Mouse (Mus musculus) heart, postnatal 0 days (tissue): Measurements from ENCODE around the gene Mamdc2. TPM values are rescaled to one million over a fixed set of nuclear protein-coding genes. Genes with fewer than 3 reads are reported as not detected.

Experiments
- ATAC-seq: fragments of 200-750 bp; cut with Nextera tagmentation; 2 replicates; pipeline ENCODE4 v1.8.0; 2017; ENCODE audit warnings: low read depth, moderate number of reproducible peaks, moderate library complexity; ENCODE audit not compliant: insufficient read depth
- DNase-seq: peaks from one replicate; pipeline ENCODE4 v3.0.0-alpha.2; 2016; ENCODE audit warnings: low spot score
- H3K27ac ChIP-seq: fragments of 300-500 bp; sonication (generic); 2 replicates; pipeline ENCODE4 v1.5.1; 2014; ENCODE audit warnings: low read depth, mild to moderate bottlenecking
- H3K27me3 ChIP-seq: fragments of 300-500 bp; sonication (generic); 2 replicates; pipeline ENCODE4 v1.6.1; 2014; ENCODE audit warnings: low read length, mixed read lengths; ENCODE audit not compliant: control insufficient read depth, insufficient read depth
- H3K36me3 ChIP-seq: fragments of 300-500 bp; sonication (generic); replicated peaks from 2 replicates; pipeline ENCODE4 v1.6.1; 2014; ENCODE audit warnings: low read length, mixed read lengths; ENCODE audit not compliant: control insufficient read depth, insufficient read depth
- H3K4me1 ChIP-seq: fragments of 300-500 bp; sonication (generic); 2 replicates; pipeline ENCODE4 v1.6.1; 2014; ENCODE audit warnings: antibody characterized with exemption; ENCODE audit not compliant: control insufficient read depth, insufficient read depth
- H3K4me2 ChIP-seq: fragments of 300-500 bp; sonication (generic); 2 replicates; pipeline ENCODE4 v1.6.1; 2014; ENCODE audit warnings: low read depth, mild to moderate bottlenecking, low read length, moderate library complexity
- H3K4me3 ChIP-seq: fragments of 300-500 bp; sonication (generic); 2 replicates; pipeline ENCODE4 v1.5.1; 2014; ENCODE audit warnings: low read depth, low read length
- H3K9ac ChIP-seq: fragments of 300-500 bp; sonication (generic); replicated peaks from 2 replicates; pipeline ENCODE4 v1.6.1; 2014; ENCODE audit warnings: low read depth, low read length, mixed read lengths
- H3K9me3 ChIP-seq: fragments of 300-500 bp; sonication (generic); replicated peaks from 2 replicates; pipeline ENCODE4 v1.6.1; 2016; ENCODE audit warnings: low read length; ENCODE audit not compliant: control insufficient read depth
- CTCF ChIP-seq: IDR thresholded peaks from 2 replicates; pipeline ENCODE4 v1.5.1; 2016; ENCODE audit warnings: antibody characterized with exemption, control low read depth, low read depth
- EP300 ChIP-seq: IDR thresholded peaks from 2 replicates; pipeline ENCODE4 v1.6.1; 2016; ENCODE audit warnings: antibody characterized with exemption, low read depth
- WGBS: fragments of 180-500 bp; shearing (Covaris S2); extraction: QIAGEN DNeasy Blood & Tissue Kit; methylation state at CpG from one replicate; pipeline ENCODE4 v1.1.7; 2014; 5-methylcytosine and 5-hydroxymethylcytosine counted together
- polyA plus RNA-seq: library from polyadenylated mRNA; unstranded; fragments of >200 nt; fragmentation: Nextera tagmentation; extraction: Ambion mirVana; gene quantifications from 2 replicates; pipeline ENCODE4 v1.2.1, GENCODE M21; 2015
- total RNA-seq: library from RNA; depleted of rRNA; stranded (reverse); fragments of >200 nt; gene quantifications from 2 replicates; pipeline ENCODE4 v1.2.3, GENCODE M21; 2014; ENCODE audit warnings: low replicate concordance

Mamdc2 gene
- total and polyA plus RNA-seq, 2 experiments from 2014 or later: 1.1 to 2.8 TPM

DNA sequence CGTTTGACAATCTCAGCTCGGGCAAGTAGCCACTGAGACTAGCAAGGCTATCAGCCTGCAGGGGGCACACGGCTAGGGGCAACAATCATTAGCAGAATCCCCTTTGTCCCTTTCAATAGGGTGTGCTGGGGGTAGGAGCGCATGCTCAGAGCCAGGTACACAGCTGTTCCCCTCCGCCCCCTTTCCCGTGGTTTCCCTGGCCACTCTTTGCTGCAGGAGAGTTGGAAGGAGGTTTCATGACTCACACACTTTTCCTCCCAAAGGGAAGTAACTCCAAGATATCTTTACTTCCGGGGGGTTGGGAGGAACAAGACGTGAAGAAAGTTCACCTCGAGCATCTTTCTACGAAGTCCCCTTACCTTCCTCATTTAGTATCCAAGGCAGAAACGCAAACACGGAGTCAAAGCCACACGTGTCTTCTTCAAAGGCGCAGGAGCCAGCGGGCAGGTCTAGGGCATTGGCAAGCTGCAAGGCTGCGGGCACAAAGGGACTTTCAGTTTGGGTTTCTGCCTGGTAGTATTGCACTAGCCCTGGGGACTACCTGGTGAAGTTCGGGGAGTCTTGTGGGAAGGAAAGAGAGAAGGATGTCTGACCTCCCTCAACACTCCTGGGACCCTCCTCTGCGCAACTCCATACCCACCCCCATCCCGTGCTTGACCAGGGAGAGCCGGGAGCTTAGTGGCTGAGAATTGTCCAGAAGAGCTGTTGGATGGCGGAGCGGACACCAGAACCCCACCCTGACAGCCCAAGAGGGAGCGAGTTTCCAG is 838 bp downstream of the Mamdc2 start:
- WGBS: 1% methylated on average over 23 of the region's 23 CpGs
- peak; percentile 19 for ATAC-seq

DNA sequence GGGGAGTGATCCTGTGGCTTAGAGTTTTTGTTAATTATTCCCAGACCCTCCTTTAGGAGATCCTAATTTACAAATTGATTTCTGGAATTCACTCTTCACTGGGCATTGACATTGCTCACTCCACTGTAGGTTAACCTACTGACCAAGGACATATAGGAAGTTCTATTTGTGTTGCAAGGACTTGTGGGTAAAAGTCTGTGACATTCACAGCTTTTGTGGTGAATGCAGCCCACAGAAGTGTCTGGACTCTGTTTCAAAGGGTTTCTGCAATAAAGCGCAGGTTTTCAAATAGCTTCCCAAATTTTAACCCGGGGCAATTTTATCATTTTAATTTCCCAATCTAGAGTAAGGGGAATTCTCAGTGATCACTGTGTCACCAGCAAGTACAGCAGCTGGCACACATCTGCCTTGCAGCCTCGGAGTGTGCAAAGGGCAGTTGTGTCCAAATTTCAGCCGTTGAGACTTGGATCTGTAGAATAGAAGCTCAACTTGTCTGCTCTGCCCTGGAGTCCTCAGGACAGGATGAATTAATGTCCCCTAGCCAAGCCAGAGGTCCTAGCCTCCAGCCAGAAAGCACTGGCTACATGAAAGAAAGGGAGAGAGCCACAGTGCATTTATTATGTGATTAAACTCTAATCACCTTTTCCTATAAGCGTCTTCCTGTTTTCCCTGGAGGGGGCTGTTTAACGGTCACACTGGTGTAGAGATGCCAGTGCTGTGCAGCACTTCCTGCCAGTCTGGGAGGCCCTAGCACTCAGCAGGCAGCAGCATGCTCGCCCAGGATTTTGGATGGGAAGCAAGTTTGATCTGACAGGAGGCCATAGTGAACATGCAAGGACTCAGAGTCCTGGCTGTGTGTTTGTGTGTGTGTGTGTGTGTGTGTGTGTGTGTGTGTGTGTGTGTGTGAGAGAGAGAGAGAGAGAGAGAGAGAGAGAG is 3.1 kb downstream of the Mamdc2 start:
- WGBS: 41% methylated on average over 7 of the region's 7 CpGs
- no peak for ATAC-seq
- H3K4me2 ChIP-seq: no peak overlapping the region

More for the DNA sequence above, 838 bp downstream of the Mamdc2 start:
- peak; percentile 15; the same call in 1 of the 2 replicates for TF ChIP-seq CTCF
- TF ChIP-seq EP300: no peak
- peak overlapping the region; percentile 63 for H3K4me3 ChIP-seq
- no peaks in the 10 kb centered on the region for H3K36me3 ChIP-seq
- H3K27me3 ChIP-seq: 0 out of 2 replicates have a peak, but pooled peaks cover 2% of the 10 kb centered on the region
- no peak overlapping the region for H3K27ac ChIP-seq
- H3K9me3 ChIP-seq: peaks cover 3% of the 10 kb centered on the region; the same call in 1 of the 2 replicates
- peak overlapping the region; percentile 89 for H3K4me2 ChIP-seq
- H3K9ac ChIP-seq: peak overlapping the region; percentile 45; the same call in 1 of the 2 replicates
- no peak for DNase-seq
- H3K4me1 ChIP-seq: peaks cover 10% of the 10 kb centered on the region; the same call in 1 of the 2 replicates

DNA sequence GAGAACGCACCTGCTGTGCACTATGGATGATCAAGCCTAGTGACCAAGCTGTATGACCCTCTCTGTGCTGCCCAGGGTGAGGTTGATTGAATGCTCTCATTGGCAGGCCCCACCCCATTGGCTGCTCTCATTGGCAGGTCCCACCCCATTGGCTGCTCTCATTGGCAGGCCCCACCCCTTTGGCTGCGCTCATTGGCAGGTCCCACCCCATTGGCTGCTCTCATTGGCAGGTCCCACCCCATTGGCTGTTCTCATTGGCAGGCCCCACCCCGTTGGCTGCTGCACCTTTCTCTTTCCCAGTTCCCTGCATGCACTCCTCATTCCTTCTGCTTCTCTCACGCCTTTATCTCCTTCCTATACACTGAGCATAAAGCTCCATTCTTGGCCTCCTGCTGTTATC is 12.5 kb downstream of the Mamdc2 start:
- Histone ChIP-seq H3K9ac (no peak overlapping the region), H3K27ac (no peak overlapping the region), H3K36me3 (no peaks in the 10 kb centered on the region), H3K27me3 (no peaks in the 10 kb centered on the region), H3K9me3 (no peaks in the 10 kb centered on the region), H3K4me1 (no peaks in the 10 kb centered on the region), H3K4me3 (no peak overlapping the region), H3K4me2 (no peak overlapping the region)
- ATAC-seq (no peak), DNase-seq (no peak)
- 74% methylated on average over 4 of the region's 4 CpGs for WGBS
- no peak for TF ChIP-seq EP300

More for the DNA sequence above, 3.1 kb downstream of the Mamdc2 start:
- Histone ChIP-seq H3K4me1 (peaks cover 10% of the 10 kb centered on the region; the same call in 1 of the 2 replicates), H3K9ac (no peak overlapping the region), H3K9me3 (no peaks in the 10 kb centered on the region), H3K27ac (no peak overlapping the region), H3K27me3 (0 out of 2 replicates have a peak, but pooled peaks cover 2% of the 10 kb centered on the region), H3K4me3 (no peak overlapping the region), H3K36me3 (no peaks in the 10 kb centered on the region)
- DNase-seq: no peak
- no peak for TF ChIP-seq CTCF
- TF ChIP-seq EP300: no peak

DNA sequence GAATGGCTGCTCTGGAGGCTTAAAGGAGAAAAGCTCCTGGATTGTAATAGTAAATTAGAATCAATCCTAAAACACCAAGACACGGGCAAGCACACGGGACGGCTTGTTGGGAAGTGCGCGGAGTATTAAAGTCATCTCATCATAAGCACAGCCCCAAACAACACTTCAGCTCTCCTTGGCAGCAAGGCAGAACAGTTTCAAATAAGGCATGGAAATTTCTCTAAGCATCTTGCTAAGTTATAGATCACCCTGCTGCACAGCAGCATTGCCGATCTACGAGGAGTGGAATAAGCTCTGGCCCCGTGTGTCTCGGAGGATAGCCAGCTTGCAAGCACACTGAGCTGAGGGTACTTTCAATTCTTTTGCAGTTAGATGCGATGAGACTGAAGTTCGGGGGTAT is 13.8 kb downstream of the Mamdc2 start:
- no peak for ATAC-seq
- no peak overlapping the region for H3K27ac ChIP-seq
- WGBS: 88% methylated on average over 11 of the region's 11 CpGs

DNA sequence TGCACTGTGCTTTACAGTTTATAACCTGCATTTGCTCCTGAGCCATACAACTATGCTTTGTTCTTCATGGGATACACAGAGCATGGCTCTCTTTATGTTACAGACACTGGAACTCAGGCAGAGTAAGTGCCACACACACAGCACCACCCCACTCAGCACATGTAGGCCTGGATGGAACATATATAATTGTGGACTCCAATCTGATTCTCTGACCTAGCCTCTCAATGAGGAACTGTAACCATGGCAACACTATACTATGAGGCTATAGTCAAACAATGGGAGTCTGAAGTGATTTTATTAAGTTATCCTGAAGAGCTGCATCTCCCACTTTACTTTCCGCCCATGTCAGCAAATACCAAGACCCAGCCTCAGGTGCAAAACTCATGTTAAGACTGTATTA is 30.6 kb downstream of the Mamdc2 start:
- TF ChIP-seq EP300 (no peak), CTCF (no peak)
- H3K9ac ChIP-seq: no peak overlapping the region
- H3K9me3 ChIP-seq: no peaks in the 10 kb centered on the region
- no peaks in the 10 kb centered on the region for H3K27me3 ChIP-seq
- no peak for DNase-seq
- 82% methylated on average over 1 of the region's 1 CpGs for WGBS
- no peak for ATAC-seq
- H3K4me2 ChIP-seq: no peak overlapping the region
- H3K27ac ChIP-seq: no peak overlapping the region
- no peaks in the 10 kb centered on the region for H3K36me3 ChIP-seq
- no peak overlapping the region for H3K4me3 ChIP-seq
- no peaks in the 10 kb centered on the region for H3K4me1 ChIP-seq

More for the DNA sequence above, 13.8 kb downstream of the Mamdc2 start:
- TF ChIP-seq CTCF: no peak
- TF ChIP-seq EP300: no peak
- H3K27me3 ChIP-seq: no peaks in the 10 kb centered on the region
- no peak overlapping the region for H3K9ac ChIP-seq
- no peaks in the 10 kb centered on the region for H3K36me3 ChIP-seq
- DNase-seq: no peak
- H3K4me1 ChIP-seq: no peaks in the 10 kb centered on the region
- H3K4me3 ChIP-seq: no peak overlapping the region
- H3K4me2 ChIP-seq: no peak overlapping the region
- no peaks in the 10 kb centered on the region for H3K9me3 ChIP-seq
